Mouse (Mus musculus) cerebellum, postnatal 25 days (tissue): Measurements from ENCODE around the gene Olfr520.
"Not testable (repeated sequence)": the region's sequence is repeated elsewhere in the genome, so short reads cannot be mapped to it uniquely, and the experiment has no call there.

Source experiments
- DNase-seq, 2 experiments: peaks; one replicate each; pipeline ENCODE4 v3.0.0; 2021; ENCODE audit warnings: mixed read lengths in 2 of 2

The Olfr520 gene

DNA sequence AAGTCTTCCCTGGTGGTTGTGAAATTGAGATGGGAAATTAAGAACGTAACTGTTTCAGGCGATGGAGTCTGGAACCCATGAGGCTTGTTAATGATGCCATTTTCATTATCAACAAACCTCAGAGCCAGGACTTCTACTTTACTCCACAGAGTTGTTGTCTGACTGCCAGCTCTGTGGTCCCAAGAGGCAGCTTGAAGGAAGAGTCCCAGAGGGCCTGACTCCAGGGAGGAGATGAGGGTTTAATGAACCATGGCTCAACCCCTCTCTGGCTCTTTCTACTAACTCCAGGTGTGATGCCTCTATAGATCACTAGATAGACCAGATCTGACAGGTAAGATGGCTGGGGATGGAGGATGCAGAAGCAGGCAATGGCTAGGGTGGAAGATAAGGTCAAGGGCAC is at the start of gene Olfr520:
TSS of gene Olfr520 (plus strand) at position 301 of the 400 bp plus-strand sequence.
- DNase-seq = no peak

DNA sequence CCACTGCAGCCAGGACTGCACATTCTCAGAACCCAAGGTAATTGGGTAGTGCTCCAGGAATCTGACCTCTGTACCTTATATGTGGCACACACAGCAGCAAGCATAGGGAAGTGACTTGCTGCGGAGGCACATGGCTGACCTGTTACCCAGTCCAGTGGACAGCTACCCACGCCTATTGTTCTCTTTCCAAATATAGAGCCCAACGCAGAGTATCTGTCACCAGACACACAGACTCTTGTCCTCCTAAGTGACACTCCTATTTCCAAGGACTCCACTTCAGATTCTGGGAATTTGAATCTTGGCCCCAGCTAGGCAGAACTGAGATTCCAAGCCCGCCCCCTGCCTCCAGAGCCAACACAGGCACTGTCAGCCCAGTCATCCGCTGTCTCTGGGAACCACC is 49.3 kb upstream of the Olfr520 start:
- DNase-seq = no peak

DNA sequence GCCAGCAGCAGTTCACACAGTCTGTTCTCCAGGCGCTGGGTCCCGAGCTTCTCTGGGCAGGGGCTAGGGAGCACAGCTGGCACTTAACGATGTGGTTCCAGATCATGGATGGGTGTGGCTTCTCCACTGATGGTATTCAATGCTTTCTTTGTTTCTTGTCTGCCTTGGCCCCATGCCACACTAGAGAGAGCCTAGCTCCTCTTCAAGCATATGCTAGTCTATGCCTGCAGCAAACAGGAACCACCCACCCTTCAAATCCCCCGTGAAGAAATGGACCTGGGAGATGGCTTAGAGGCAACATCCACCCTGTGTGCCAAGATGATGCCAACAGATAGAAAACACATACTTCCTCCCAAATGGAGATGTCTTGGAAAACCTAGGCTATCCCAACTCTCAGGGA is 46.0 kb upstream of the Olfr520 start:
- DNase-seq = no peak

DNA sequence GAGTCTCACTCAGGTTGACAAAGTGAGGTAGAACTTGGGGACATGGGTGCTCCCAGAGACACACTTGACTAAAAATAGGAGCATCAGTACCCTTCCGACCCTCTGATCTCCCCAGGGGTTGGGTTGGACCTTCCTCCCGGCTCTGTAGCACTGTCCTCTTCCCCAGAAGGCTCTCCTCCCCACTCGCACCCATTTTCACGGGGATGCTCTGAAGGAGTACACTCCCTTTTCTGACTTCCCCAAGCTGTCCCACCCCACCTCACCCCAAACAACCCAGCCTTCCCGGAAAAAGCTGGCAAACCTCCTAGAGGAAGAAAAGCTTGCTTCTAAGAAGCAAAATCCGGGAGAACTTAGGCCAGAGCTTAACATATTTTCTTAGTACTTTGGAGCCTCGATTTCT is 39.3 kb upstream of the Olfr520 start:
- DNase-seq = no peak

DNA sequence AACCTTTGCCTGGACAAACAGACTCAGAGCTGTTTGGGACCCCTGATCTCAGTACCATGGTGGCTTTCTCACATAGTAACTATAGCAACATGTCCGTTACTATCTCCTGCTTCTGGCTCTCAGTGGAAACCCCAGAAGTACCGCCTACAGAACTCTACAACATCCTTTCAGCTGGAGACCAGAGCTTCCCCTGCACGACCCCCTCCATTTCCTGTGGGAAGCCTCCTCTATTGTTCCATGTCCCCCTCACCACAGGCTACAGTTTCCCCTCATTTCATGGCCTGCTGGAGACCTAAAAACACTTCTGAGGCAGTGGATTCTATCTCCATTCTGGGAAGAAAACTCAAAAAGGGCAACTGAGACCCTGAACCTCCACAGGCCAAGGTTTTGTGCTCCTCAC is 37.7 kb upstream of the Olfr520 start:
- no peak for DNase-seq

DNA sequence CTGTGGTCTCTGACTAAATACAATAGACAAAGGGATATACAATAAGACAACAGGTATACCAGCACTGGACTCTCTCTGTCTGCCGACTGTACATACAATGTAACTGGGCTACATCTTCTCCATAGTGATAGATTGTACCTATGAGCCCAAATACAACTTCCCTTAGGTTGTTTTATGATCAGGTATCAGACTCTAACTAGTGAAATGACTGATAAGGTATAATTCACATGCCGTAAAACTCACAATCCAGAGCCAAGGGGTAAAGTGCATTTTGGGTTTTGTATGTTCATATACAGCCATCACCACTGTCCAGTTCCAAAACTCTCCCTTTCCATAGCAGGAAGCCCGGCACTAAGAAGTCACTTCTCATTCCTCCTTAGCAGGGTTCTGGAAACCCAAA is 36.7 kb upstream of the Olfr520 start:
- no peak for DNase-seq

DNA sequence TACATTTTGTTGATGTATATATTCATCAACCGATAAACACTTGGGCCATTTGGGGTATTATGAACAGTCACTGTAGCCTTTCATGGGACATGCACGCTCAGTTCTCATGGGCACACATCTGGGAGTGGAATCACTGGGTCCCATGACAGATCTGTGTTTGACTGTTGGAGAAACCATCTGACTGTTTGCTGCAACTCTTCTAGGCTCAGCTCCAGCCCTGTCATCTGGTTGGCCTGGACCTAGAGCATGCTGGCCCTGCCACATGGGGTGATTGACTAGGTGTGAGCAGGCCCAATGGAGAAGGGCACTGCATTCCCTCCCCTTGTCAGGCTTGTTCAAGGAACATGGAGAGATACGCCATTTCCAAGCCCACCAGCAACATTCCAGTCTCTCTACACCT is 36.1 kb upstream of the Olfr520 start:
- DNase-seq = no peak

DNA sequence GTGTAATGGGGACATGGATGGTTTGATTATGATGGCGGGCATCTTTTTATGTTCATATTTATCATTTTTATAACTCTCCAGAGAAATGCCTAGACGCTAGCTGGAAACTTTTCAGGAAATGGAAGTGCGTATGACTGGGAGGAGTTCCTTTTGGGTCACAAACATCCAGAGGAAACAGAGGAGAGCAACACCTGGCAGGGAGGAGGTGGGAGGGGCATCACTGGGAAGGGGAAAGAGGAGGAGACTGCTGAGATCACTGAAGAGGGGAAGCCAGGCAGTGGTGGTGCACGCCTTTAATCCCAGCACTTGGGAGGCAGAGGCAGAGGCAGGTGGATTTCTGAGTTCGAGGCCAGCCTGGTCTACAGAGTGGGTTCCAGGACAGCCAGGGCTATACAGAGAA is 35.6 kb upstream of the Olfr520 start:
- DNase-seq = not testable (repeated sequence)

DNA sequence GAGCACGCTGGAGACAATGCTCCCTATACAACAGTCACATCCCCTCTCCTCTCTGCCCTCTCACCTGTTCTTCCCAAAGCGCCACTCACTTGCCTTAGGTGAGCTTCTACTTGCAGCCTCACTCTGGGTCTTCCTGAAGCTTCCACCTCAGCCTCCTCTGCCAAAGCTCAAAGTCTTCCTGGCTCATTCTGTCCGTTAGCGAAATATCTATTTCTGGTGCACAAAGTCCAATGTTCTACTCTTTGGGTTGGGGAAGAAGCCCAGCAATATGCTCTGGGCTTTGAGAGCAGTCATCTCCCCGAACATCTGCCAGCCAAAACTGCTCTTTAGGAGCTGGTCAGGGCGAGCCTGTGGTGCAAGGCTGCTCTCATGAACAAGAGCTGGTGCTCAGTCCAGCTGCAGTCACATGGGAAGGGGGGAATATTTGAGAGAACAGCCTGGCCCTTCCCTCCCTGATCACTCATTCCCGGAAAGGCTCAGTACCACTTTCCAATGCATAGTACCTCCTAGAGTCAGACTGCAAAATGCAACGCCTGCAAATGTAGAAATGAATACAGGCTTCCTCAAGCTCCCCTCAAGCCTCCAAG is 34.5 kb upstream of the Olfr520 start:
- DNase-seq = no peak

DNA sequence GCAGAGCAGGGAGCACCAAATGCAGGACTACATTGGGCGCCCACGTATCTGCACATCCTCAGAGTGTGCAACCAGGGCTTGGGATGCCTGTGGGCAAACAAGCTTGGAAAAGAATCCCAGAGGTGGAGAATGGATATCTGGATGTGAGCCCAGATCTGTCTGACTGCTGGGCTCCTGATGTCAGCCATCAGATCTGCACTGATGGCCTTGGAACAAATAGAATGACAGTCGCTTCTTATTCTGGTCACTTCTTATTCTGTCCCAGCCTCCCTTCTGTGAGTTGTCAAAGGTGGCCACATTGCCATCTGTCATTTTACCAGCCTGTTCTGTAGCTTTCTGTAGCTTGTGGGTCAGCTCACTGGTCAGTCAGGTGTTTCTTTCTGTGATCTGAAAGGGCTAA is 31.5 kb upstream of the Olfr520 start:
- peak; percentile 48 to 58 for DNase-seq

DNA sequence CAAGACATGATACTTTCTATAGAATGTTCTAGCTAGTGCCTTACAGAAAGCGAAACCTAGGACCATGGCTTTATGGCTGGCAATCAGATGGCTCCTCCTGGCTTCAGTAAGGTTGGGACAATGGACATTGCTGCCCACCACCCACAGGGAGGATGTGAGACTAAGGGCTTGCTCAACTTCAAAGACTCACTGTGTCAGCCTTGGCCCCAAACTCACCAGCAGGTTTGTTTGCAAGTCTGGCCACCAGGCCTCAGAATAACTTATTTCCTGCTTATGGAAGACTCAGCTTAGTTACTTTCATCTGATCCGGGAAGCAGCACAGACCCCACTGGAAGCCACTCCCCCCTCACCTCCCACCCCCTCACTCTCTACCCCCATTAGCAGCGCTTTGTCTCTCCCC is 31.0 kb upstream of the Olfr520 start:
- DNase-seq = no peak

DNA sequence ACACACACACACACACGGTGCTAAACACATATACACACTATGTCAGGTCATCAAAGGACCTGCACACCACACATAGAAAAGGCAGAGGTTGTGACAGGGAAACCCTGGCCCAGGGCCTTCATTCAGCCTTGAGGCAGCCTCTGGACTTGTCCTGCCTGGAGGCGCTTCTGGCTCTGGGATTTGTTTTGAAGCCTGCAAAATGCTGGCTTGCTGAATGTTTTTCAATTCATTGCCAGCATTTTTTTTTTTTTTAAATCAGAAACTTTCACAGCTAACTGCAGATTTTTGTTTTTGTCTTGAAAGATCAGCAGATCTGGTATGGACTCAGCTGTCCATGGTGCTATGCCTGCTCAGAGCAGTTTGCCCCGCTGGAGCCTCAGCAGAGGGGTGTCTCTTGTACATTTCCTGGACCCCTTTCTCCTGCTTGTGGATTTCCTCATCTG is 30.3 kb upstream of the Olfr520 start:
- no peak for DNase-seq

DNA sequence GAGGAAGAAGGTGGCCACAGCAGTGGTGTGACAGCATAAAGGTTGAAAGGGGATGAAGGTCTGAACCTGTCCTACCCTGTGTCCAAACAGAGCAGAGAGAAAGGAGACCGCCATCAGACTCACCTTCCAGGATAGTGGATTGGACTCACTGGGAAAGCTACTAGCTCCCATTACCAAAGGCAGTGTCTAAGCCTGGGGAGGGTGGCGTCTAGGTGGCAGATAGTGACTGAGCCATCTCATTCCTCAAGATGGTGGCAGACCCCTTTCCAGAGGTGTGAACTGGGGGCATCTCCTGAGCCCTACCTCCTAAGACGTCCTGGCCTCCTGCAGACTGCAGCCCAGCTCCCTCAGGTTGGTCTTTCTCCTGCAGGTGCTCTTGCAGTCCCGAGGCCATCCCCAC is 29.4 kb upstream of the Olfr520 start:
- DNase-seq = no peak

DNA sequence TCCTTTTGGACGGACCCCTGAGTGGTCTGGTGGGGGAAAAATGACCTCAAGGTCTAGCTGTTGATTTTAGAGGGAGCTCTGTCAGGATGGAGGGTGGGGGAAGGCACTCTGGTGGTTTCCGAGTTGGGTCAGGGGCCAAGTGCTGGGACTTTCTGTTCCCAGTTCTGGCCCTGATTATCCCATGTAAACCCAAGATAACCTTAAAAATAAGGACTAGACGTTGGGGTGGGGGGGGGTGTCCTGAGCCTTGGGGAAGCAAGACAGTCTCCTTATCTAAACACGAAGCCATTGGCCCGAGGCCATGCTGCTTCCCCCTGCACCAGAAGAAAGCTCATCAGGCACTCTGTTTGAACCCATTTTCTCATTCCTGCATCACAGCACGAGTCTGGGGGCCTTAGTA is 27.9 kb upstream of the Olfr520 start:
- no peak for DNase-seq

DNA sequence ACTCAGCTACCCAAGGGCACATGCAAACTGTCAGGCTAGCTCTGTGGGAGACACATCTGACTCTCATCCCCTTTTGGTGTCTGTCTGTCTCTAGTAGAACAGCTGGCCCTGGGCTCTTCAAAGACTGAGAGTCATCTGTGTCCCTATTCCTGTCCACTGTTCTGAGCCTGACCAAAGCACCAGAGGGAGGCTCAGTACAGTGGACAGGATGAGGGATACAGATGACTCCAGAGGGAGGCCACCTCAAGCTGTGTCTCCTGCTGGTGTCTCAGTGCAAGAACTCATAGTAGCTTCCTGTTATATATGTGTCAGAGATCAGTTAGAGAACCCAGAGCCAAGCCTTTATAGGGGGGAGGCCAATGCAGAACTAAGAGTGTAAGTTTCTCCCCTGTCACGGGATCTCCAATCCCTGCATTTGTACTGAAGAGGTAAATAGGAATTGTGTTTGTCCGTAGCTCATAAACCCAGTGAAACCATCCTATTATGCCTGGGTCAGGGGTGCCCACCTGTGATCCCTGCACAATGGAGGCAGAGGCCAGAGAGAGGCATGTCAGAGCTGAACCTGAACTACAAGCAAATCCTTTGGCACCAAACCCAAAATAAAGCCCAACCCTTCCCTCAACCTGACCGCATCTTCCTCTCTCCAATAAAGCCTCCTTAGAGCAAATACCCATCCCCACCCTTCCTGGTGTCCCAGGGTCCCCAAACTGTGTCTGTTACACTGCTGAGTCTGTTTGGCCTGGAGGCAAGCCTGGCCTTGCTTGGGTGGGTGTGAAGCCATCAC is 25.1 kb upstream of the Olfr520 start:
- DNase-seq = no peak

DNA sequence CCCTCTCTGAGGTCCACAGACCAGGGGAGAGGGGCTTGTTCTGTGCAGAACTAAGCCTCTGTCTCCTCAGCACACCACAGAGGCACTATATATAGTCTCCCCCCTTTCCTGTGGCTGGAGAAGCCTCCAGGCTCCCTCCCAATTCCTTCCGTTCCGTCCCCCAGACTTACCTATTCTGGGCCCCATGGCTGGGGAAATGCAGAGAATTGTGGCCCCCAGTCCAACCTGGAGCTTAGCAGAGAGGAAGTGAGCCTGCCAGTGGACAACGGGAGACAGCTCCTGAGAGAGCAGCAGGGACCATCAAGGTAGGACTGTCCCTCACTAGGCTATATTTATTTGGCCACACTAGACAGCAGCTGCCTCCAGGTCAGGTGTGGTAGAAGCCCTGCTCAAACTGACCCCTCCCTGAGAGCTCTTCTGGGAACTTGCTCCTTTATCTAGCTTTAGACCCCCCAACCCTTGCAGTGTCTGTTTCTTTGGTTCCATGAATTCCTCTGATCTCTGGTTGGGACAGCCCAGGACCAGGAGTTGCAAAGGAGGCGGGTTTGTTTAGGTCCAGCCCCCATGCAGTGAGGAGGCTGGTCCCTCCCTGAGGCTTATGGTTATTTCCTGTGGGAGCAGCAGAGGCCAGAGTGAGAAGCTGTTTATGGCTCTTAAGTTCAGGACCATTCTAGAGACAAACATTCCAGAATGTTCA is 23.6 kb upstream of the Olfr520 start:
- DNase-seq = no peak

DNA sequence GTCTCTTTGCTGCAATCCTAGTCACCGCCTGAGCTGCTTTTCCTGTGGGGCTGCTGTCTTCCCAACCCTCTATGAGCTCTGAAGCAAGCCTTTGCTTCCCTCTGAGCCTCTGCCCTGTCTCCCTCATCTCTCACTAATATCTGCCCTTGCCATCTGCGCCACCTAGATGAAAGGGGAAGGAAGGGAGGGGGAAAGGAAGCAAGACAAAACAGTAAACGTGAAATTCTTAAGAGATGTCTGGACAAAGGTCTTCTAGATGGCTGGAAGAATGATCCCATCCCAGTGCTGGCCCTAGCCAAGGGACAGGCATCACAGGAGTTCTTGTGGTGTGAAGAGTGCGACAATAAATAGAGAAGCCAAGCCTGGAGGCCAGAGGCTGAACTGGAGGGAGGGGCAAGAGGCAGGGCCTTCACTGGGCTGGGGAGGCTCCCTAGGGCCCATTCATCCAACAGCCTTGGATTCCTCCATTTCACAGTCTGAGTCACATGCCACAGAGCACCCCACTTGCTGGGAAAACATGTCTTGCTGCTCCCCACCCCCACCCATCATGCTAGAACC is 23.0 kb upstream of the Olfr520 start:
- no peak for DNase-seq

DNA sequence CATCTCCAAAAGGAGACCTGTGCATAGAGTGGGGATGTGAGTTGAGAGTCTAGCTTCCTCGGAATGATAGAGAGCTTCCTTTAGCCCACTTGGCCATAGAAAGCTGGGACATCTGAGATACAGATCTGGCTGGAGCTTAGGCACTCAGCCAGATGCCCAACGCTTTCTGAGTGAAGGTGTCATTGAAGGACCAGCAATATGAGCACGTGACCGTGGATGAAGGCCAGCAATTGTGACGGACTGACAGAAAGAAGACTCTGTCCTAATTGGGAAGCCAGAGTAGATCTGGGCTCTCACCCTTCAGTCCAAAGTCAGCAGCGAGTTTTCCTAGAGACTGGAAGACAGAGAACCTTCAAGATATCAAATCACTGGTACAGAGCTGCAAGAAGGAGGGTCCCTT is 22.4 kb upstream of the Olfr520 start:
- DNase-seq = no peak

DNA sequence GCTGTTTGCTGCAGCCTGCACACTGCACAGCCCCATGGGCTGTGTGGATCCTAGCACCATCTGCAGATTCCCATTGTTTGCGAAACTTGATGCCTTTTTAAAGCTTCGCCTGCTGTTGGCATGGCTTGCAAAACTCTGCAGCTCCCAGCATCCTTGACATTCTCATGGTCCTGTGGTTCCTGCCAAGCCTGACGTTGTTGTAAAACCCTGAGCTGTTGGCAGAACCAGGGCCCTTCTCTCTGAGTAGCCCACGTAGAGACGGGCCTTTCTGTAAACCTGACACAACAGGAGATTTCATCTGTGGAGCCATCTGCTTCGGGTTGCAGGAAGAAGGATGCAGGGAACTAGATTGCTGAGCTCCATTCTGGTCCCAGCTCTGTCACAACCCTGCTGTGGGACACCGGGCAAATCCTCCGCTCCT is 21.8 kb upstream of the Olfr520 start:
- peak; percentile 54 to 56 for DNase-seq

DNA sequence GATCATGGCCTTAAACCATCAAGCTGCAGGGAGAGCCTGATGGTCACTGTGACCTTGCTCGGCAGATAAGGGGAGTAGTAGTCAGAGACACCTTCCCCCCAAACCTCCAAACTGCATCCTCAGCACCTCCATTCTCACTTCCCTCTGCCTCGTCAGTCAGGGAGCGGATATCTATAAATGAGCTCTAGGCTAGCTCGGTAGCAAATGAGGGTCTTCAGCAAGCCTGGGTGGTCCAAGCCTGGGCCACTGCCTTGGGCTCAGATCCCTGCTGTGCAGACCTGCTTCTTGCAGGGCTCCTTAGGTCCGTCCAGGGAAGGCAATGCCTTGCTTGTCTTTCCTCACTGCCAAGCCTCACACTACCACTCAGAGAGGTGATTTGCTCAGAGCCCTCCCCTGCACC is 21.3 kb upstream of the Olfr520 start:
- no peak for DNase-seq

DNA sequence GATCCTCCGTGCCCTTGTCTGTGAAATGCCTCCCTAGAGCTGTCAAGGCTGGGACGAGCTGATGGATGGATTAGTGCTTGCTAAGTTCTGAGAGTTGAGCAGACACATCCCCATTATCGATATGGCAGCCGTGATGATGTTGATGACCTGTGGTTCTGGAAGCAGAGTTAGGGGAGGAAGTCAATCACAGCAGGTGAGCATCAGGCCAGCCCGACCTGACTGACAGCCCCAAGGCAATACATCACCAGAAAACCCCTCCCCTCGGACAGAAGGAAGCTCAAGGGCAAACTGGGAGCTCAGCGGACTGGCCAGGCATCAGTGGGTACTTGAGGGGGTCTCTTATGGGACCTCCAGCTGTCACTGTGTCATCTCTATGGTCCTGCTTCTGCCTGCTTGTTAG is 20.1 kb upstream of the Olfr520 start:
- no peak for DNase-seq

DNA sequence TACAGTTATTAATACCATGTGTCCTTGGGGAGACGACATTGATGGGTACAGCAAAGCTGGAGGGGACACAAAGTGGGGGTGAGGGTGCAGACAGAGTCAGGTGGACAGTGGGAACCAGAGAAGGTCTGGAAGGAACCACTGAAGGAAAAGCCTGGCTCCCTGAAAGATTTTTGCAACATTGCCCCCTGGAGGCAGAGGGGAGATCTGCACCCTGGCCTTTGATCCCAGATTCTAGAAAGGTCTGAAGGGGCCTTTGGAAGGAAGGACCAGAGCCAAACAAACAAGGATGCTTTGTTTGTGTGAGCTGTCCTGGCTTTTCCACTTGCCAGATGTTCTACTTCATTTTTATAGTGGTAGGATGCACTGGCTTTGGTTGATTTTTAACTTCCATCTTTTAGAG is 19.6 kb upstream of the Olfr520 start:
- DNase-seq = peak; percentile 77 to 82

DNA sequence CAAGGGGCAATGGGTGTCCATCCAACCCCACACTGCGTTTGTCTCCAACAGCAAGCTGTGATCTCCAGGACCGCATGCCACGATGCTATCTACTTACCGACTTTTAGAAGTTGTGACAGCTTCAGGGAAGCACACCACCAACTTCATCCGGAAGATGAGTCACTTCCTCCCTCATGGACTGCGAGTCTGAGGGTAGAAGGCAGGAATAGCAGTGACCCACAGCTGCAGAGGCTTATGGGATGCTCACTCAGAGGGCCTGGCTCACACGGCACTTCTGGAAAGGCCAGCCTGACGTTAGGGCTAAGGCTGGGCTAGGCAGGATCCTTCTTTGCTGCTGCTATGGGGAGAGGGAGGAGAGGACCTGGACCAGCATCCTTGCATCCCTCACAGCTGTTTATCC is 18.9 kb upstream of the Olfr520 start, which contains the start of gene Slco2b1:
TSS of gene Slco2b1 (minus strand) at position 175 of the 400 bp plus-strand sequence.
- DNase-seq = no peak

DNA sequence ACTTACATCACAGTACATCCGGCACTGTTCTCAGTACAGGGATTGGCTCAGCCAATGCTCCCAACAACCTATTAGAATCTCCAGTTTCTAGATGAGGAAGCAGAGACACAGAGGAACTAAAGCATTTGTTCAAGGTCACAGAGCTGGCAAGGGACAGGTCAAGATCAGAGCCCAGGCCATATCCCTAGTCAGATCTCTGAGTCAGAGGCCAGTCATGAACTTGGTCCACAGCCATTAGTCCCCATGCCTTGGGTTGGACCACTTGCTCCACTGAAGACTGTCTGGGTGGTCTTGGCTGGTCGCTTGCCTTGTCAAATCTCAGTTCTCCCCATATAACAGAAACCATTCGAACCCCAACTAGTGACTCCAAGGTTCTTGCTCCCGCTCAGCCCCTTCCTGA is 17.6 kb upstream of the Olfr520 start:
- no peak for DNase-seq
